In the genomic region with DNA sequence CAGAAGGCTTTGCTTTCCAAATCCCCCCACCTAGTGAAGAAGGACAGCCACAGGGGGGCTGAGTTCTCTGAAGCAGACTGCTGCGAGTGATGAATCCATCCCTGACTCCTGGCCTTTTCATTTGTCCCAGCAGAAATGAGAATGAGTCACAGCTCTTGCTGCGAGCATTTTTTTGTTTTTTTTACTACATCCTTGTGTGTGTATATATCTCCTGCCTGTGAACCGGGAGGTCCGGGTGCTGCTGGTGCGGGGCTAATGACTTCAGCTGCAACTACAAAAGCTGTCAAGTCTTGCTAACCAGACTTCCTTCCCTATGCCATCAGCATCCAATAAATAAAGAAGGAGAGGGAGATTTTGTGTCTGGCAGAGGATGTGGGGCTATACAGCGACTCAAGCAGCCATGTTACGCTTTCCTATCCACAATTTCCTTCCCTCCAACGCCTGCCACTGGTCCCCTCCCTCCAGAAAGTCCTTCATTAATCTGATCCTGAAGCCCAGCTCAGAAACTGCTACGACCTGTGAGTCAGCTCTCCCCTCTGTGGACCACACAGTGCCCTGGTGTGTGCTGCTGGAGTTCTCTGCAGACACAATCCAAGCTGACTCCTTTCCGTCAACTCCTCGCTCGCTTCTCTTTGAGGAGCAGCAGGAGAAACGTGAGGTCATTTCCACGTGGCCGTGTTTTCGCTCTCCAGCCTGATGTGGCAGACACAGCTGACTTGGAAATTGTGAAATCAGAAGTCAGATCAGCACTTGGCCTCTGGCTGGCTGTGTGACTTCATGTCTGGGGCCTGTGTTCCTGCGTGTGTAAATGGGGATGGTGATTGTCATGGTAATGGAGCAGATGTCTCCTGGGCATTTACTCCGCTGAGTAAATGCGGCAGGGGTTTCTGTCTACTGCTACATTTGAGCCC, we compare ENCODE assay signal across 9 mouse cellular contexts. TPM values are rescaled to one million over a fixed set of nuclear protein-coding genes. Genes with fewer than 3 reads are reported as not detected.
DNase-seq lines count a peak whose midpoint lies in the region; ATAC-seq and TF ChIP-seq lines count a peak whose summit lies in the region.
"Had no signal": no experiment of that assay in that cellular context is flagged by ENCODE, and none has a peak within 500 bp of the region (broad histone marks: within the 10 kb centered on the region; RNA-seq: fewer than 3 reads in every experiment).

No protein-coding gene starts in this region.

- H3K27me3 ChIP-seq in forebrain, embryonic 14.5 days (replicated peaks; ENCODE audit: control insufficient read depth, insufficient read depth, low read length), result no peaks in the 10 kb centered on the region
- no peaks in the 10 kb centered on the region for H3K27me3 ChIP-seq in limb, embryonic 11.5 days (ENCODE audit: control insufficient read depth, insufficient read depth, low read length)
- no peaks in the 10 kb centered on the region for H3K27me3 ChIP-seq in midbrain, postnatal 0 days (ENCODE audit: insufficient read depth, low read length)
- H3K27me3 ChIP-seq: liver, embryonic 13.5 days had no signal

- intact Hi-C loops in heart, postnatal 36 days (cut with DNase I), result no loop called here

- TF ChIP-seq CTCF in midbrain, postnatal 0 days (IDR thresholded peaks at IDR 0.05), result no peak

- peak; percentile 21 for DNase-seq in ovary, postnatal 36 days (ENCODE audit: low spot score)
- no peak for DNase-seq in ovary, postnatal 10 days (ENCODE audit: low spot score)
- peak; percentile 61 for DNase-seq in forebrain, embryonic 14.5 days (ENCODE audit: low spot score)
- peak; percentile 61 to 73 for DNase-seq in heart, postnatal 36 days
- peak; percentile 52 for DNase-seq in limb, embryonic 11.5 days (ENCODE audit: low spot score)
- DNase-seq in midbrain, postnatal 0 days (ENCODE audit: low spot score), result peak; percentile 72
- no peak for DNase-seq in c-Kit-positive CD71-positive TER-119-positive erythroid progenitor cells, embryonic 14.5 days (ENCODE audit: low spot score)
- DNase-seq in cerebellum, postnatal 36 days, result no peak
- DNase-seq: liver, embryonic 13.5 days had no signal

- H3K4me3 ChIP-seq in forebrain, embryonic 14.5 days (ENCODE audit: low read depth, low read length), result no peak overlapping the region
- H3K4me3 ChIP-seq in limb, embryonic 11.5 days (ENCODE audit: low read depth, low read length), result no peak overlapping the region
- no peak overlapping the region for H3K4me3 ChIP-seq in midbrain, postnatal 0 days (ENCODE audit: low read depth, low read length)
- H3K4me3 ChIP-seq: liver, embryonic 13.5 days had no signal

- peak; percentile 55 for ATAC-seq in forebrain, embryonic 14.5 days
- ATAC-seq in limb, embryonic 11.5 days (ENCODE audit: insufficient number of reproducible peaks, low FRiP score, low TSS enrichment, low read depth), result no peak
- ATAC-seq in midbrain, postnatal 0 days (ENCODE audit: low FRiP score), result peak; percentile 63; the same call in 1 of the 2 replicates

- H3K9ac ChIP-seq in forebrain, embryonic 14.5 days (ENCODE audit: low read length), result no peak overlapping the region
- no peak overlapping the region for H3K9ac ChIP-seq in limb, embryonic 11.5 days (ENCODE audit: low read length)
- H3K9ac ChIP-seq in midbrain, postnatal 0 days (replicated peaks; ENCODE audit: low read length, poor library complexity, severe bottlenecking), result no peak overlapping the region
- H3K9ac ChIP-seq: liver, embryonic 13.5 days had no signal

- no peaks in the 10 kb centered on the region for H3K36me3 ChIP-seq in forebrain, embryonic 14.5 days (ENCODE audit: control insufficient read depth, insufficient read depth, low read length)
- no peaks in the 10 kb centered on the region for H3K36me3 ChIP-seq in limb, embryonic 11.5 days (ENCODE audit: control insufficient read depth, insufficient read depth, low read length)
- H3K36me3 ChIP-seq in midbrain, postnatal 0 days (ENCODE audit: insufficient read depth, low read length), result no peaks in the 10 kb centered on the region
- H3K36me3 ChIP-seq: liver, embryonic 13.5 days had no signal

- H3K4me2 ChIP-seq in forebrain, embryonic 14.5 days (ENCODE audit: low read length), result 0 out of 2 replicates have a peak overlapping the region, but pooled peaks have one; percentile 12
- no peak overlapping the region for H3K4me2 ChIP-seq in limb, embryonic 11.5 days (ENCODE audit: low read depth, severe bottlenecking)
- H3K4me2 ChIP-seq in midbrain, postnatal 0 days (ENCODE audit: low read depth, low read length, poor library complexity, severe bottlenecking), result 0 out of 2 replicates have a peak overlapping the region, but pooled peaks have one; percentile 3
- H3K4me2 ChIP-seq: liver, embryonic 13.5 days had no signal

- no peaks in the 10 kb centered on the region for H3K9me3 ChIP-seq in forebrain, embryonic 14.5 days (replicated peaks; ENCODE audit: control insufficient read depth, low read length)
- H3K9me3 ChIP-seq in limb, embryonic 11.5 days (ENCODE audit: control insufficient read depth, low read length), result no peaks in the 10 kb centered on the region
- no peaks in the 10 kb centered on the region for H3K9me3 ChIP-seq in midbrain, postnatal 0 days (ENCODE audit: low read length)
- H3K9me3 ChIP-seq: liver, embryonic 13.5 days had no signal

- H3K27ac ChIP-seq in forebrain, embryonic 14.5 days (ENCODE audit: low read depth, low read length), result peak overlapping the region; percentile 65
- H3K27ac ChIP-seq in limb, embryonic 11.5 days (replicated peaks; ENCODE audit: low read depth, low read length), result 0 out of 2 replicates have a peak overlapping the region, but pooled peaks have one; percentile 30
- H3K27ac ChIP-seq in midbrain, postnatal 0 days (ENCODE audit: low read depth, low read length), result 0 out of 2 replicates have a peak overlapping the region, but pooled peaks have one; percentile 26
- H3K27ac ChIP-seq: liver, embryonic 13.5 days had no signal

- H3K4me1 ChIP-seq in forebrain, embryonic 14.5 days (ENCODE audit: control insufficient read depth, insufficient read depth, low read length), result peaks cover 16% of the 10 kb centered on the region
- 0 out of 2 replicates have a peak, but pooled peaks cover 5% of the 10 kb centered on the region for H3K4me1 ChIP-seq in limb, embryonic 11.5 days (ENCODE audit: control insufficient read depth, insufficient read depth, low read length)
- H3K4me1 ChIP-seq in midbrain, postnatal 0 days (ENCODE audit: insufficient read depth, low read length), result 0 out of 2 replicates have a peak, but pooled peaks cover 6% of the 10 kb centered on the region

- 24% methylated on average over 19 of the region's 19 CpGs for WGBS in forebrain, embryonic 14.5 days
- 27% methylated on average over 19 of the region's 19 CpGs for WGBS in limb, embryonic 11.5 days
- 8% methylated on average over 19 of the region's 19 CpGs for WGBS in midbrain, postnatal 0 days

RNA-seq across cellular contexts. Expression of a gene that starts 16.3 kb away (rescaled TPM):
- polyA plus RNA-seq in forebrain, embryonic 14.5 days (2014; fragmentation: Nextera tagmentation; extraction: Ambion mirVana), result 28.4 and 34.4 TPM in 2 replicates
- 1 to 10 TPM; 5.7 to 6.1 TPM for total RNA-seq in heart, postnatal 36 days (2021)
- polyA plus RNA-seq in limb, embryonic 11.5 days (2014; fragmentation: Nextera tagmentation; extraction: Ambion mirVana), result 16.0 and 19.5 TPM in 2 replicates
- 37.1 and 53.8 TPM in 2 replicates for total RNA-seq in midbrain, postnatal 0 days (2014; rRNA removed)
- 17.4 and 18.0 TPM in 2 replicates for polyA plus RNA-seq in midbrain, postnatal 0 days (2015; fragmentation: Nextera tagmentation; extraction: Ambion mirVana)

Comparison
In these comparisons a context has a peak if more than half of its experiments do, and no peak if none do; other contexts are left out.
1. DNase-seq: peak in ovary, postnatal 36 days (single experiment), forebrain, embryonic 14.5 days (single experiment), heart, postnatal 36 days (2 of 2), limb, embryonic 11.5 days (single experiment) and midbrain, postnatal 0 days (single experiment); none in ovary, postnatal 10 days (single experiment), c-Kit-positive CD71-positive TER-119-positive erythroid progenitor cells, embryonic 14.5 days (single experiment) and cerebellum, postnatal 36 days (0 of 2).
2. Peak in every context shown above with its lines, with median percentiles within 50 percentile points of each other: H3K27ac ChIP-seq.